Mouse (Mus musculus): Measurements from ENCODE around the gene Fam107a. TPM values are rescaled to one million over a fixed set of nuclear protein-coding genes. Genes with fewer than 3 reads are reported as not detected.

Fam107a gene
- polyA plus RNA-seq (2012; rRNA removed), result 1.1 and 2.1 TPM in 2 replicates

DNA sequence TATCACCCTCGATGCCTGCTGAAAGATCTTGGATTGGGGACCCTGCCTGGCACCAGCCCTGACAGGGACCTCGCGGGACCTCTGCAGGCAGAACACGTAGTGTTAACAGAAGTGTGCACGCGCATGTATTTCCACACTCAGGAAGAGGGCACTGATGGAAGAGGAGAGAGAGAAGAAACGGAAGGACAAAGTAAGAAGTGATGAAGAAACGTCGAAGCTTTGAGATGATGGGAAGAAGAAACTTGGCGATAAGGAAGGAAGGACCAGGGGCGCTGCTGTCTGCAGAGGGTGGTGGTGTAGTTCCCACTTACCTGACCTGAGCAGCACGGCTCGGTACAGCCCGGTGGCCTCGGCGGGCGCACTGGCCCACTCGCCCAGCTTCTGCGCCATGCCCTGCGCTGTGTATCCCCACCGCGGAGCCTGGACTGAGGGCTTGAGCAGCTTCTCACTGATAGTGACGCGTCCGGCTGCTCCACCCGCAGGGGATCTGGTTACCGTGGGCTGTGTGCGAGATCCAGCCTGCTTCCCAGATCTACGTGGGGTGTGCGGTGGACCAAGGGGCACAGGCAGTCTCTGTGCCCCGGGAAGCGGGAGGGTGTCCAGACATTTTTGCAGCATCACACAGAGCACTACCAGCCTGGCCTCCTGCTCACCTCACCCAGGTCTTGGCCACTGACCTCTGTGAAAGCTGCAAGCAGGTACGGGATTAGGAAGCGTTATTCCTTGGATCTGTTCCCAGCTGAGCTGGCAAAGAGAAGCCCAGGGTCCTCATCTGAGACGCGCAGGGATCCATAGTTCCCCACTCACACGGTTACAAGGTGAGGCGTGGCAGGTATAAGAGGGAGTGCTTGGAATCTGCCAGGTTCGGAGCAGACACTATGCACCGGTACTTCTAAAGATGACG is at the start of gene Fam107a:
Gene Fam107a (minus strand): TSS at position 830 of the 904 bp plus-strand sequence.
- H3K4me1 ChIP-seq (replicated peaks; ENCODE audit: control insufficient read depth, insufficient read depth, low read length), result no peaks in the 10 kb centered on the region
- DNase-seq, result no peak
- H3K36me3 ChIP-seq (ENCODE audit: control insufficient read depth, insufficient read depth, low read length), result no peaks in the 10 kb centered on the region
- H3K27me3 ChIP-seq (ENCODE audit: control insufficient read depth, insufficient read depth, low read length), result peaks cover 7% of the 10 kb centered on the region; the same call in 1 of the 2 replicates
- no peak for TF ChIP-seq CTCF (IDR thresholded peaks at IDR 0.05; ENCODE audit: borderline replicate concordance, control insufficient read depth, extremely low read depth, insufficient read depth, low read length, poor library complexity)
- no peak for TF ChIP-seq POLR2A (IDR thresholded peaks at IDR 0.05; ENCODE audit: control insufficient read depth, extremely low read depth, insufficient read depth, low read length, poor library complexity)
- no peak within 1 kb of the TSS for H3K4me3 ChIP-seq (ENCODE audit: control insufficient read depth, insufficient read depth, low read length)
- no peak within 1 kb of the TSS for H3K27ac ChIP-seq (ENCODE audit: control insufficient read depth, insufficient read depth, low read length)
- 25% methylated on average over 41 of the region's 41 CpGs for WGBS

DNA sequence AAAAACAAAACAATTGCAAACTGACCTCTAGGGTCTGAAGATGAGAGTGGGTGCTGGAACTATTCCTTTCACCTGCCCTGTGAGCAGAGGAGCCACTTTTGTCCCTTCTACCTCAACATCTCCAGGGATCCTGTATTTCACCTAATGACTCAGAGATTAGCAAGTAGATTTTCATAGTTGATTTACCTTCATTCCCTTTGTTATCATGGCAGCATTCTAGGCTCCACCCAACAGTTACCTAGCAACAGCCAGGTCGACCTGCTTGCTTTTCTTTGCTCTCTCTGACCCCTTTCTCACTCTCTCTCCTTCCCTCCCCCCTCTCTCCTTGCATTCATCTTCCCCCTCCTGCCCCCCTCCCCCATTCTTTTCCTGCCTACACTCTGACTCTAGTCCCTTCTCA is 49.3 kb upstream of the Fam107a start:
- no peak overlapping the region for H3K4me3 ChIP-seq (ENCODE audit: control insufficient read depth, insufficient read depth, low read length)
- no peak for TF ChIP-seq POLR2A (IDR thresholded peaks at IDR 0.05; ENCODE audit: control insufficient read depth, extremely low read depth, insufficient read depth, low read length, poor library complexity)
- no peak for TF ChIP-seq CTCF (IDR thresholded peaks at IDR 0.05; ENCODE audit: borderline replicate concordance, control insufficient read depth, extremely low read depth, insufficient read depth, low read length, poor library complexity)
- no peak overlapping the region for H3K27ac ChIP-seq (ENCODE audit: control insufficient read depth, insufficient read depth, low read length)
- H3K4me1 ChIP-seq (replicated peaks; ENCODE audit: control insufficient read depth, insufficient read depth, low read length), result no peaks in the 10 kb centered on the region
- no peak for DNase-seq
- WGBS, result 5% methylated on average over 1 of the region's 1 CpGs
- no peaks in the 10 kb centered on the region for H3K27me3 ChIP-seq (ENCODE audit: control insufficient read depth, insufficient read depth, low read length)
- H3K36me3 ChIP-seq (ENCODE audit: control insufficient read depth, insufficient read depth, low read length), result no peaks in the 10 kb centered on the region

DNA sequence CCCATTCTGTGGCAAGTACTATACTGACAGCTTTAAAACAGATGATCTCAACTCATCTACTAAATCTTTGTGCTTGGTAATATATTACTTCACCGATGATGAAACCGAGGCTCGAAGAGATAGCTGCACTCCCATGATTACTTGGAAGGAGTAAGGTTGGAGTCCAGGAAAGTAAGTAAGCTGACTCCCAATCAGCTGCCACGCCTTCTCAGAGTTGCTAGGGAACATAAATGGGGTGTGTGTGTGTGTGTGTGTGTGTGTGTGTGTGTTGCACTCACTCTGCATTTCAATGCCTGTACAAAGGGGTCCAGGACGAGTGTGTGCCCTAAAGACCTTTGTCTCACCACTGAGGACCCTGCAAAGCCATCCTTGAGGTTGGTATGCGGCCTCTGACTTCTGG is 48.0 kb upstream of the Fam107a start:
- 81% methylated on average over 6 of the region's 6 CpGs for WGBS
- H3K27ac ChIP-seq (ENCODE audit: control insufficient read depth, insufficient read depth, low read length), result no peak overlapping the region
- TF ChIP-seq POLR2A (IDR thresholded peaks at IDR 0.05; ENCODE audit: control insufficient read depth, extremely low read depth, insufficient read depth, low read length, poor library complexity), result no peak
- no peak for TF ChIP-seq CTCF (IDR thresholded peaks at IDR 0.05; ENCODE audit: borderline replicate concordance, control insufficient read depth, extremely low read depth, insufficient read depth, low read length, poor library complexity)
- DNase-seq, result no peak
- H3K4me1 ChIP-seq (replicated peaks; ENCODE audit: control insufficient read depth, insufficient read depth, low read length), result no peaks in the 10 kb centered on the region
- H3K36me3 ChIP-seq (ENCODE audit: control insufficient read depth, insufficient read depth, low read length), result no peaks in the 10 kb centered on the region
- H3K4me3 ChIP-seq (ENCODE audit: control insufficient read depth, insufficient read depth, low read length), result no peak overlapping the region
- H3K27me3 ChIP-seq (ENCODE audit: control insufficient read depth, insufficient read depth, low read length), result no peaks in the 10 kb centered on the region

DNA sequence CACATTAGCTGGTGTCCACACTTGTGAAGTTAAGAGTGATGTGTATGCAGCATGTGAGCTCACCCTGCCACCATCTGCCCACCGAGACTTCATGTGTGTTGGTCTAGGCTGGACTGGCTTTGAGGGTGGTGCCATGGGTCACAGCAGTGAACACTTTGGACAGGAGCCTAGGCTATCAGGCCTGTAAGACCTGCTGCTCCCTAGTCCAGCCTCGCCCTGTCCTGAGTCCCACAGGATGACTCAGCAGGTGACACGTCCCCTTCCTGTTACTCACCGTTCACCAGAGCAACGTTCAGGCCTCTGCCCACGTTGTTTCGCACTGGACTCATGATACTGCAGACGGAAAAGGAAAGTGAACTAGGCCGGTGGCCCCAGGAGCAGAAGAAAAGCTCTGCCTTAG is 39.0 kb upstream of the Fam107a start:
- no peak for DNase-seq

DNA sequence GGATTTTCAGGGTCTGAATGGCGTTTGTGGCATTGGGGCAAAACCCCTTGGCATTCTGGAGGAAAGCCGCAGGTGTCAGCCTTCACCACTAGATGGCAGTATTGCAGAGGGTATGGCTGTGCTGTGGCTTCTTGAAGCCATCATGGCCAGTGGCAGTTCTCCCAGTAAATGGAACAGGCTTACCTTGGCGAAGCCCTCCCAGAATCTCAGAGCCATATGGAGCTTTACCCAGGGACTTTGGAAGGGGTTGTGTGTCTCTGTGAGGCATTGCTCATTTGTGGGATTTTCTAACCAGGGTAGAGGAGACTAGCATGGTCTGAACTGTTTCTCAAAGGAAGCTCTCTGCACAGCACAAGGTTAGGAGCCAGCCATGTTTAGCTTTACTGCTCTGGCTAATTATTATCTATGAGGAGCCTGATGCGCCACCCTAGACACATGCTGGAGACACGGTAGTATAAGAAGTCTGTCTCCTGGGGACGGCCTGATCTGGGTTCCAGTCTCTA is 38.2 kb upstream of the Fam107a start:
- Histone ChIP-seq H3K27me3 (ENCODE audit: control insufficient read depth, insufficient read depth, low read length) (no peaks in the 10 kb centered on the region), H3K36me3 (ENCODE audit: control insufficient read depth, insufficient read depth, low read length) (no peaks in the 10 kb centered on the region), H3K4me3 (ENCODE audit: control insufficient read depth, insufficient read depth, low read length) (no peak overlapping the region), H3K4me1 (replicated peaks; ENCODE audit: control insufficient read depth, insufficient read depth, low read length) (no peaks in the 10 kb centered on the region), H3K27ac (ENCODE audit: control insufficient read depth, insufficient read depth, low read length) (no peak overlapping the region)
- TF ChIP-seq POLR2A (IDR thresholded peaks at IDR 0.05; ENCODE audit: control insufficient read depth, extremely low read depth, insufficient read depth, low read length, poor library complexity) (no peak), CTCF (IDR thresholded peaks at IDR 0.05; ENCODE audit: borderline replicate concordance, control insufficient read depth, extremely low read depth, insufficient read depth, low read length, poor library complexity) (peak; percentile 72; the same call in 1 of the 2 replicates)
- WGBS, result 58% methylated on average over 6 of the region's 6 CpGs
- DNase-seq, result peak; percentile 54

More for the DNA sequence above, 39.0 kb upstream of the Fam107a start:
- no peak overlapping the region for H3K4me3 ChIP-seq (ENCODE audit: control insufficient read depth, insufficient read depth, low read length)
- H3K36me3 ChIP-seq (ENCODE audit: control insufficient read depth, insufficient read depth, low read length), result no peaks in the 10 kb centered on the region
- 51% methylated on average over 9 of the region's 9 CpGs for WGBS
- no peaks in the 10 kb centered on the region for H3K4me1 ChIP-seq (replicated peaks; ENCODE audit: control insufficient read depth, insufficient read depth, low read length)
- H3K27ac ChIP-seq (ENCODE audit: control insufficient read depth, insufficient read depth, low read length), result no peak overlapping the region
- TF ChIP-seq POLR2A (IDR thresholded peaks at IDR 0.05; ENCODE audit: control insufficient read depth, extremely low read depth, insufficient read depth, low read length, poor library complexity), result no peak
- no peak for TF ChIP-seq CTCF (IDR thresholded peaks at IDR 0.05; ENCODE audit: borderline replicate concordance, control insufficient read depth, extremely low read depth, insufficient read depth, low read length, poor library complexity)
- H3K27me3 ChIP-seq (ENCODE audit: control insufficient read depth, insufficient read depth, low read length), result no peaks in the 10 kb centered on the region

DNA sequence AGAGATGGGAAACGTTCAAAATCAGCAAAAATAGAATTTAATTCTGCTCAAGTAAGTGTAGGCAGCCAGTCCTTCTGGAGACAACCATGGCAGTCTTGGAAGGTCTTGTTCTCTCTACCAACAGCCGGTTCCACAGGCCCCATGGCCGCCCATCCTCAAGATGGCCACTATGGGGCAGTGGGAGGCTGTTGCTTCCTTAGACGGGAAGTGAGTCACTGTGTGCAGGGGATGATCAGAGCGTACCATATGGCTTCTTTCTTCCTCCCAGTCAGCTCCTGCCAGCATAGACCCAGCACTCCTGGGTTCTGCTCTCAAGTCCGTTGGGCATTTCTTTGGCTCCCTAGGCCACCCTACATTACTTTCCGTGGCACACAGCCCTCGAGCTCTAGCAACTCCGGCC is 31.1 kb upstream of the Fam107a start:
- H3K4me3 ChIP-seq (ENCODE audit: control insufficient read depth, insufficient read depth, low read length), result no peak overlapping the region

More for the DNA sequence above, 31.1 kb upstream of the Fam107a start:
- H3K27me3 ChIP-seq (ENCODE audit: control insufficient read depth, insufficient read depth, low read length), result no peaks in the 10 kb centered on the region
- no peak for TF ChIP-seq POLR2A (IDR thresholded peaks at IDR 0.05; ENCODE audit: control insufficient read depth, extremely low read depth, insufficient read depth, low read length, poor library complexity)
- TF ChIP-seq CTCF (IDR thresholded peaks at IDR 0.05; ENCODE audit: borderline replicate concordance, control insufficient read depth, extremely low read depth, insufficient read depth, low read length, poor library complexity), result no peak
- 64% methylated on average over 9 of the region's 9 CpGs for WGBS
- no peak overlapping the region for H3K27ac ChIP-seq (ENCODE audit: control insufficient read depth, insufficient read depth, low read length)
- H3K4me1 ChIP-seq (replicated peaks; ENCODE audit: control insufficient read depth, insufficient read depth, low read length), result no peaks in the 10 kb centered on the region
- no peak for DNase-seq
- no peaks in the 10 kb centered on the region for H3K36me3 ChIP-seq (ENCODE audit: control insufficient read depth, insufficient read depth, low read length)
